Mouse (Mus musculus) midbrain, postnatal 0 days (tissue): Measurements from ENCODE around the gene Hemk1. TPM values are rescaled to one million over a fixed set of nuclear protein-coding genes. Genes with fewer than 3 reads are reported as not detected.

Experiments
- ATAC-seq: fragments of 200-750 bp; cut with Nextera tagmentation; 2 replicates; pipeline ENCODE4 v1.8.0; 2017; ENCODE audit warnings: moderate number of reproducible peaks, mild to moderate bottlenecking, moderate TSS enrichment, moderate library complexity; ENCODE audit not compliant: low FRiP score
- DNase-seq: peaks from one replicate; pipeline ENCODE4 v3.0.0-alpha.2; 2015; ENCODE audit warnings: low spot score
- H3K27ac ChIP-seq: fragments of 300-500 bp; sonication (generic); 2 replicates; pipeline ENCODE4 v1.5.1; 2014; ENCODE audit warnings: low read depth, mild to moderate bottlenecking, low read length, mixed read lengths
- H3K27me3 ChIP-seq: fragments of 300-500 bp; sonication (generic); 2 replicates; pipeline ENCODE4 v1.6.1; 2014; ENCODE audit warnings: low read length, control low read depth, mixed read lengths; ENCODE audit not compliant: insufficient read depth
- H3K36me3 ChIP-seq: fragments of 300-500 bp; sonication (generic); 2 replicates; pipeline ENCODE4 v1.6.1; 2014; ENCODE audit warnings: low read length, control low read depth, mixed read lengths; ENCODE audit not compliant: insufficient read depth
- H3K4me1 ChIP-seq: fragments of 300-500 bp; sonication (generic); 2 replicates; pipeline ENCODE4 v1.6.1; 2014; ENCODE audit warnings: mild to moderate bottlenecking, control low read depth, antibody characterized with exemption, low read length, mixed read lengths; ENCODE audit not compliant: insufficient read depth
- H3K4me2 ChIP-seq: fragments of 300-500 bp; sonication (generic); 2 replicates; pipeline ENCODE4 v1.6.1; 2014; ENCODE audit warnings: low read depth, mild to moderate bottlenecking, low read length, mixed read lengths; ENCODE audit not compliant: poor library complexity, severe bottlenecking
- H3K4me3 ChIP-seq: fragments of 300-500 bp; sonication (generic); 2 replicates; pipeline ENCODE4 v1.5.1; 2014; ENCODE audit warnings: low read depth, mild to moderate bottlenecking, low read length, moderate library complexity
- H3K9ac ChIP-seq: fragments of 300-500 bp; sonication (generic); replicated peaks from 2 replicates; pipeline ENCODE4 v1.6.1; 2014; ENCODE audit warnings: mild to moderate bottlenecking, low read length, moderate library complexity, mixed read lengths; ENCODE audit not compliant: poor library complexity, severe bottlenecking
- H3K9me3 ChIP-seq: fragments of 300-500 bp; sonication (generic); 2 replicates; pipeline ENCODE4 v1.6.1; 2016; ENCODE audit warnings: low read length, control low read depth
- CTCF ChIP-seq: IDR thresholded peaks from 2 replicates; pipeline ENCODE4 v1.5.1; 2016; ENCODE audit warnings: antibody characterized with exemption, mild to moderate bottlenecking
- WGBS: fragments of 180-500 bp; shearing (Covaris S2); extraction: QIAGEN DNeasy Blood & Tissue Kit; methylation state at CpG from one replicate; pipeline ENCODE4 v1.1.7; 2014; 5-methylcytosine and 5-hydroxymethylcytosine counted together
- polyA plus RNA-seq: library from polyadenylated mRNA; unstranded; fragments of >200 nt; fragmentation: Nextera tagmentation; extraction: Ambion mirVana; gene quantifications from 2 replicates; pipeline ENCODE4 v1.2.1, GENCODE M21; 2015
- total RNA-seq: library from RNA; depleted of rRNA; stranded (reverse); fragments of >200 nt; gene quantifications from 2 replicates; pipeline ENCODE4 v1.2.3, GENCODE M21; 2014

The Hemk1 gene
- total and polyA plus RNA-seq, 2 experiments from 2014 or later: 15.8 to 15.9 TPM

DNA sequence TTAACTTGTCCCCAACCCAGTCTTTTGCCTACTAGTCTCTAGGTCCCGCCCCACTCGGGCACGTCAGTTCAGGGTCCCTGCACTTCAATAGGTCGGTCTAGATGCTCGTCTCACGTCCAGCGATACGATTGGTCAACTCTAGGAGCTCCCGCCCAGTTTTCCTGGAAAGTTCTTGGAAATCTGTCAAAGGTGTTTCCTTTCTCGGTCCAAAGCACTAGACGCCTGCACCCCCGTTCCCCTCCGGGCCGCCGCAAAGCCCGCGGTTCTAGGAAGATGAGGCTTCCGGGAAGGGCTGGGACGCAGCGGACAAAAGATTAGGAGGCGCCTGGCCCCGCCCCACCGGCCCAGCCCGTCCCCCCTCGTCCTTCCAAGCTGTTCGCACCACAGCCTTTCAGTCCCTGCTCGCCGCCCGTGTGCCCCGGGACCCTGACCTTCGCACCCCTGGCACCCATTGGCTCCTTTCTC, 41.6 kb downstream of the Hemk1 start:
- Histone ChIP-seq H3K27me3 (0 out of 2 replicates have a peak, but pooled peaks cover 10% of the 10 kb centered on the region), H3K9ac (peak overlapping the region; percentile 56), H3K36me3 (peaks cover 14% of the 10 kb centered on the region), H3K4me3 (peak overlapping the region; percentile 70), H3K4me2 (peak overlapping the region; percentile 88), H3K27ac (no peak overlapping the region), H3K9me3 (no peaks in the 10 kb centered on the region), H3K4me1 (peaks cover 4% of the 10 kb centered on the region)
- DNase-seq: peak; percentile 97
- under 1% methylated on average over 30 of the region's 31 CpGs for WGBS
- ATAC-seq: peak; percentile 96
- no peak for TF ChIP-seq CTCF

DNA sequence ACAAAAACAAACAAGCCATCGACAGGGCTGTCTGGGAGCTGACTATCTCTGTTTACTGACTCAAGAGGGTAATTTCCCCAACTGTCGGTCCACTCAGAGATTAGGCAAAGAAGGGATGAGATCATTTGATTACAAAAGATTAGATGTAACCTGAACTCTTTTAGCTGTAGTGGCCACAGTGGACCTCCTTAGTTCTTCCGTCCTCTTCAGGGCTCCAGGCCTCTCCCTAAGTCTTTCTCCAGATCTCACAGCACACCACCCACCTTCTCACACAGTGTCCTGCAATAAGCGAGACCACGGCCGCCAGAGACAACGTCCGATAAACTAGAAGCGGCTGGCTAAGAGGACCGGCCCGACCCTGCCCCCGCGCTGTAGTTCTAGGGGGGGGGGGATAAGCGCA, 42.1 kb downstream of the Hemk1 start:
- Histone ChIP-seq H3K9me3 (no peaks in the 10 kb centered on the region), H3K4me3 (peak overlapping the region; percentile 70), H3K4me1 (peaks cover 4% of the 10 kb centered on the region), H3K4me2 (peak overlapping the region; percentile 88), H3K27ac (no peak overlapping the region), H3K9ac (no peak overlapping the region), H3K36me3 (peaks cover 9% of the 10 kb centered on the region), H3K27me3 (0 out of 2 replicates have a peak, but pooled peaks cover 10% of the 10 kb centered on the region)
- 8% methylated on average over 13 of the region's 14 CpGs for WGBS
- DNase-seq (no peak), ATAC-seq (no peak)
- no peak for TF ChIP-seq CTCF

DNA sequence AAGGTAGTCTGAATTCAATTTTAAA, 42.3 kb downstream of the Hemk1 start, which contains the start of gene Cish:
Cish (plus strand) TSS at position 11 of the 25 bp plus-strand sequence.
- peak within 1 kb of the TSS; percentile 88 for H3K4me2 ChIP-seq
- peak within 1 kb of the TSS; percentile 56 for H3K9ac ChIP-seq
- DNase-seq: no peak
- no peak for TF ChIP-seq CTCF
- no peak within 1 kb of the TSS for H3K27ac ChIP-seq
- peaks cover 4% of the 10 kb centered on the region for H3K4me1 ChIP-seq
- peaks cover 7% of the 10 kb centered on the region for H3K36me3 ChIP-seq
- ATAC-seq: no peak
- H3K27me3 ChIP-seq: 0 out of 2 replicates have a peak, but pooled peaks cover 10% of the 10 kb centered on the region
- no peaks in the 10 kb centered on the region for H3K9me3 ChIP-seq
- peak within 1 kb of the TSS; percentile 70 for H3K4me3 ChIP-seq

DNA sequence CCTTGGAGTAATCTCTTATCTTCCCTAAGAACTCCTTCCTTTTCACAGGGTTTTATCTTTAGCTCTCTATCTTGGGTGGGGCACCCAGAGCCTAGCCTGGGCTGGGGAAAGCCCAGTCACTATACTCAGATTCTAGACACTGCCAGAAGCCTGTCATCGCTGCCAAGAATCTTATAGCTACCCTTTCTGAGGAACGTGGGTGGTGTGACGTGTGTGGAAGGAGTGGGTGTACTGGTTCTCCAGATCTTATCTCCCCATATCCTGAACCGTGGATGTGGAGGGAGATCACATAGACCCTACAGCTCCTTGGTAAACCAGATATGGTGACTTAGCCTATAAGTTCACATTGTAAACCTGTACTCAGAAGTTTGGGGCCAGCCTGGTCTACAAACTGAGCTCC, 42.5 kb downstream of the Hemk1 start:
- DNase-seq (no peak), ATAC-seq (no peak)
- Histone ChIP-seq H3K9ac (no peak overlapping the region), H3K27ac (no peak overlapping the region), H3K27me3 (0 out of 2 replicates have a peak, but pooled peaks cover 10% of the 10 kb centered on the region), H3K36me3 (peaks cover 5% of the 10 kb centered on the region), H3K4me1 (peaks cover 4% of the 10 kb centered on the region), H3K4me3 (no peak overlapping the region; the same call in 1 of the 2 replicates), H3K4me2 (no peak overlapping the region), H3K9me3 (no peaks in the 10 kb centered on the region)
- TF ChIP-seq CTCF: no peak
- 81% methylated on average over 4 of the region's 4 CpGs for WGBS

DNA sequence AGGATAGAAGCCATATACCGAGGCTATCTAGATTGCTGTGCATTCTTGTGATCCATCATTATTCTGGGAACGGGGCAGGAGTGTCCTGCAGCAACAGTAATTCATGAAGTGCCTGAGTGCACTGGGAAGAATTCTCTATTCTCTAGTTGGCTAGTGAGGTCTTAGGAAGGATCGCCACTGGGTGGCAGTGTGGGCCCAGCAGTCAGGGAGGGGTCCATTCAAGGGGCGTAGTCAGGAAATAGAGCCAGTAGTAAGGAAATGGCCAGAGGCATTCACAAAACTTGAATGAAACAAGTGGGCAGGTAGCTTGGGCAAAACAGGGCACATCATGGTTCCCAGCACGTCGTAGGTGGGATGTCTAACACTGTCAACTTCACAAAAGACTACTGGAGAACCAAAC, 43.9 kb downstream of the Hemk1 start:
- no peaks in the 10 kb centered on the region for H3K36me3 ChIP-seq
- H3K27me3 ChIP-seq: peaks cover 15% of the 10 kb centered on the region; the same call in 1 of the 2 replicates
- 3% methylated on average over 6 of the region's 6 CpGs for WGBS
- H3K9ac ChIP-seq: no peak overlapping the region
- ATAC-seq (no peak), DNase-seq (peak; percentile 76)
- no peak overlapping the region for H3K27ac ChIP-seq
- H3K4me1 ChIP-seq: peaks cover 9% of the 10 kb centered on the region
- no peak overlapping the region for H3K4me3 ChIP-seq
- H3K9me3 ChIP-seq: no peaks in the 10 kb centered on the region
- H3K4me2 ChIP-seq: no peak overlapping the region
- peak; percentile 89 for TF ChIP-seq CTCF

DNA sequence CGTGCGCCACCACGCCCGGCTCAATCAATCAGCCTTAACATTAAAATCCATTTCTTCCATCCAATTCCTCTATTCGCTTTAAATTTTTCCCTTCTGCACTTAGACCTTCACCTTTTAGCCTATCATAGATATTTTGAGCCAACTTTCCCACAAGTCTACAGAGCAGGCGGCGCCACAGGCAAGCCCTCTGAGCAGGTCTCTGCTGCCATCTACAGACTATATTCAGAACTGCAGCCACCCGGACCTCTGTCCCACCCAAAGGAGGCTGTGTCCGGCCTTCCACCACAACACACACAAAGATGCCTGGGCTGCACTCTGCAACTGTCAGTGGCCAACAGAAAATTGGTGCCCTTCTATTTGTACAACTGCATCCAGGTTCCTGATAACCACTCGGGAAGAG, 47.3 kb downstream of the Hemk1 start:
- TF ChIP-seq CTCF: peak; percentile 97
- Histone ChIP-seq H3K27ac (no peak overlapping the region), H3K9ac (no peak overlapping the region), H3K27me3 (peaks cover 25% of the 10 kb centered on the region; the same call in 1 of the 2 replicates), H3K36me3 (no peaks in the 10 kb centered on the region), H3K4me2 (no peak overlapping the region), H3K4me1 (peaks cover 9% of the 10 kb centered on the region; the same call in 1 of the 2 replicates), H3K4me3 (no peak overlapping the region), H3K9me3 (no peaks in the 10 kb centered on the region)
- DNase-seq (peak; percentile 76), ATAC-seq (no peak; the same call in 1 of the 2 replicates)
- WGBS: 29% methylated on average over 10 of the region's 10 CpGs
